Mouse (Mus musculus): ENCODE measurements at regions not wholly inside any gene's neighbourhood (a gene's known extent, or its start where the extent isn't known, plus 50 kb on each side); places are given as distances from the start of the nearest gene placed in this dataset.

DNA sequence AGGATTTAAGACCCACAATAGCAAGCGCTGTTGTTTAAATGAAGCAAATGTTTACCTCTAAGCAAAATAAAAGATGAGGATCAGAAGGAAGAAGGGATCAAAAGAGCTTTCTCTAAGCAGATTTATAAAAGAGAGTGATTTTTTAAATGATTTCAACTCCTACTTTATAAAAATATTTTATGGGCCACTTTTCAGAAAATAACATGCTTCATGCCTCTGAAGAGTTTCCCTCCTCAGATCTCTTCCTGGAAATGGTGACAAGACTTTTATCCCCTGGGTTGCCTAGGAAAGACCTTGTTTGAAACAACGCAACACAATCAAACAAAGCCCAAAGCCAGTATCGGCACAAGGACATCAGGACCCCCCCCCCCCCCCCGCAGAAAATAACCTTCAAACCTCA lies 265.6 kb upstream of the Sall1 start:
- H3K36me3 ChIP-seq (ENCODE audit: control insufficient read depth, insufficient read depth, low read length) = no peaks in the 10 kb centered on the region
- no peak overlapping the region for H3K27ac ChIP-seq (ENCODE audit: insufficient read depth, low read length)
- no peak for DNase-seq (ENCODE audit: low read depth in 1 of 2, low spot score in 2 of 2)
- H3K4me3 ChIP-seq (ENCODE audit: extremely low read depth, insufficient read depth, insufficient read length) = no peak overlapping the region
- WGBS = 60% methylated on average over 4 of the region's 4 CpGs
- no peak for TF ChIP-seq CTCF (IDR thresholded peaks at IDR 0.05; ENCODE audit: extremely low read depth, insufficient read depth, insufficient read length, insufficient replicate concordance)
- TF ChIP-seq POLR2A (IDR thresholded peaks at IDR 0.05; ENCODE audit: low read depth, low read length) = no peak
- H3K27me3 ChIP-seq (ENCODE audit: control insufficient read depth, insufficient read depth, low read length) = no peaks in the 10 kb centered on the region
- no peaks in the 10 kb centered on the region for H3K4me1 ChIP-seq (ENCODE audit: control insufficient read depth, insufficient read depth, insufficient read length)

DNA sequence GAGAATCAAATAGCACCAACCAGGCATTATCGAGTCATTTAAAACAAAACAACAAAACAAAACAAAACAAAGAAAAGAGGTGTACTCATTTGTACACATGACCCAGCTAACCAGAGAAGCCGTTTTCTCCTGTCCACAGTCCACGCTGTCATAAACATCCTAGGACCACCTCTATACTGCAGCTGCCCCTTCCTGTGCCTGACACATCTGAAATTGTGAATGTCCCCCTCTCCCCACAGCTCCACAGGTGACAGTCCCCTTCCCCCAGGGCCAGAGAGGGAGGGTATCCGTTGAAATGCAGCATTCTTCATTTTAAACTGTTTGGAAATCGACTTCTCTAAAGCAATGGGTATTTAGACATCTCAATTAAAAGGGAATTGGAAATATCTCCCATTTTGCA lies 265.0 kb upstream of the Sall1 start:
- Histone ChIP-seq H3K36me3 (ENCODE audit: control insufficient read depth, insufficient read depth, low read length) (no peaks in the 10 kb centered on the region), H3K4me1 (ENCODE audit: control insufficient read depth, insufficient read depth, insufficient read length) (no peaks in the 10 kb centered on the region), H3K27ac (ENCODE audit: insufficient read depth, low read length) (no peak overlapping the region), H3K4me3 (ENCODE audit: extremely low read depth, insufficient read depth, insufficient read length) (no peak overlapping the region), H3K27me3 (ENCODE audit: control insufficient read depth, insufficient read depth, low read length) (no peaks in the 10 kb centered on the region)
- WGBS = 57% methylated on average over 5 of the region's 5 CpGs
- no peak for TF ChIP-seq POLR2A (IDR thresholded peaks at IDR 0.05; ENCODE audit: low read depth, low read length)
- no peak for TF ChIP-seq CTCF (IDR thresholded peaks at IDR 0.05; ENCODE audit: extremely low read depth, insufficient read depth, insufficient read length, insufficient replicate concordance)
- DNase-seq (ENCODE audit: low read depth in 1 of 2, low spot score in 2 of 2) = no peak

DNA sequence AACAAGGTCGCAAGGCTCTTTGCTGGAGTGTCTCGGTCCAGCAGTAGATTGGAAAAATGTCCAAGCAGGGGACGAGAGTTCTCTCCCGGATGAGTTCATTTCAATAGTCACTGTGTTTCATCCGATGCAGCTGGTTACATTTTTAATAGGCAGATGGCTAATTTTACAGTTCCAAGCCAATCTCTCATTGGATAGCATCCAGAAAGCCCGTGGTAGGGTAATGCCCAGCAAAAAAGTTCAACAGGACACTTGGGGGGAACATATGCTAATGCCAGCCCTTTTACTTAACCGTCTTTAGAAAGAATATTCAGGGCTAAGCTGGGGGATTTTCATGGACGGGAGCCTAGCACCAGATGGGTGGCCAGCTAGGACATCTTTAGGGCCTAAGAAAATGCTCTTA lies 264.6 kb upstream of the Sall1 start:
- TF ChIP-seq CTCF (IDR thresholded peaks at IDR 0.05; ENCODE audit: extremely low read depth, insufficient read depth, insufficient read length, insufficient replicate concordance) (no peak), POLR2A (IDR thresholded peaks at IDR 0.05; ENCODE audit: low read depth, low read length) (no peak)
- no peaks in the 10 kb centered on the region for H3K4me1 ChIP-seq (ENCODE audit: control insufficient read depth, insufficient read depth, insufficient read length)
- DNase-seq (ENCODE audit: low read depth in 1 of 2, low spot score in 2 of 2) = no peak
- no peaks in the 10 kb centered on the region for H3K36me3 ChIP-seq (ENCODE audit: control insufficient read depth, insufficient read depth, low read length)
- H3K27ac ChIP-seq (ENCODE audit: insufficient read depth, low read length) = no peak overlapping the region
- WGBS = 80% methylated on average over 8 of the region's 8 CpGs
- H3K4me3 ChIP-seq (ENCODE audit: extremely low read depth, insufficient read depth, insufficient read length) = no peak overlapping the region
- H3K27me3 ChIP-seq (ENCODE audit: control insufficient read depth, insufficient read depth, low read length) = no peaks in the 10 kb centered on the region

DNA sequence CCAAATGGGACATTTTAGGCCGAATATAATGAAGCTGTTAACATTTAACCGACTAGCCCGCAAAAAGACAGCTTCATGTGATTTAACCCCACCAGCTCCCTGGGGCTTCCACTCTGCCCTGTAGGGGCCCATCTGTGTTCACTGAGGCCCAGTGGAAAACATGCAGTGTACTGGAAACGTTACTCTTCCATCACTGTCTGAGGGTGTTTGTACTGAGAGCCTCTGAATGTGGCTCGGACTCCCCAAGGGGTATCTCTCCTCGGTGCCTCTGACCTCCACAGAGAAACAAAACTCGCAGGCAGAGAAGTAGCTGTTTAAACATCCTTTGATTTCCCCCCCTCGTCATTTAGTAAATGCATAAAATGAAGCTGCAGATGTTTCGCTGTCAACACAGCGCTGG lies 263.6 kb upstream of the Sall1 start:
- 80% methylated on average over 10 of the region's 10 CpGs for WGBS
- H3K27ac ChIP-seq (ENCODE audit: insufficient read depth, low read length) = no peak overlapping the region
- DNase-seq (ENCODE audit: low read depth in 1 of 2, low spot score in 2 of 2) = no peak

DNA sequence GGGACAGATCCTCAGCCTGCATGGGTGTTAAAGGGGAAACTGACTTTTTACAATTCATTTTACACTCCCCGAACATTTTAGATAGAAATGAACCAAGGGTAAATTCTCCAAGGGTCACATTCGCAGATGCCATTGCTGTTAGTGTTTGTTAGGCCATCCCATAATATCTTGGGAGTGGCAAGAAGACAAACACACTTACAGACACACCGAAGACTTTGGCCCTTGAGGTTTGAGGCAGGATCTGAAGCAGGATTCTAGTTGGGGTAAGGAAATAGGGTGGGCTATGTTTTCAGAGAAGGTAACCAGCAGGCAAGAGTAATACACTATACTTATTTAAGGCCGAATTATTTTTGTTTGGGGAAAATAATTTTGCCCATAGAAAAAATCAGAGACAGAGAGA lies 263.1 kb upstream of the Sall1 start:
- H3K4me1 ChIP-seq (ENCODE audit: control insufficient read depth, insufficient read depth, insufficient read length) = no peaks in the 10 kb centered on the region
- H3K36me3 ChIP-seq (ENCODE audit: control insufficient read depth, insufficient read depth, low read length) = no peaks in the 10 kb centered on the region
- DNase-seq (ENCODE audit: low read depth in 1 of 2, low spot score in 2 of 2) = no peak
- WGBS = 85% methylated on average over 4 of the region's 4 CpGs
- TF ChIP-seq CTCF (IDR thresholded peaks at IDR 0.05; ENCODE audit: extremely low read depth, insufficient read depth, insufficient read length, insufficient replicate concordance) (no peak), POLR2A (IDR thresholded peaks at IDR 0.05; ENCODE audit: low read depth, low read length) (no peak)
- no peak overlapping the region for H3K4me3 ChIP-seq (ENCODE audit: extremely low read depth, insufficient read depth, insufficient read length)
- H3K27ac ChIP-seq (ENCODE audit: insufficient read depth, low read length) = no peak overlapping the region
- H3K27me3 ChIP-seq (ENCODE audit: control insufficient read depth, insufficient read depth, low read length) = no peaks in the 10 kb centered on the region

More for the DNA sequence above, 263.6 kb upstream of the Sall1 start:
- no peak overlapping the region for H3K4me3 ChIP-seq (ENCODE audit: extremely low read depth, insufficient read depth, insufficient read length)
- TF ChIP-seq CTCF (IDR thresholded peaks at IDR 0.05; ENCODE audit: extremely low read depth, insufficient read depth, insufficient read length, insufficient replicate concordance) (no peak), POLR2A (IDR thresholded peaks at IDR 0.05; ENCODE audit: low read depth, low read length) (no peak)
- H3K27me3 ChIP-seq (ENCODE audit: control insufficient read depth, insufficient read depth, low read length) = no peaks in the 10 kb centered on the region
- H3K36me3 ChIP-seq (ENCODE audit: control insufficient read depth, insufficient read depth, low read length) = no peaks in the 10 kb centered on the region
- H3K4me1 ChIP-seq (ENCODE audit: control insufficient read depth, insufficient read depth, insufficient read length) = no peaks in the 10 kb centered on the region

DNA sequence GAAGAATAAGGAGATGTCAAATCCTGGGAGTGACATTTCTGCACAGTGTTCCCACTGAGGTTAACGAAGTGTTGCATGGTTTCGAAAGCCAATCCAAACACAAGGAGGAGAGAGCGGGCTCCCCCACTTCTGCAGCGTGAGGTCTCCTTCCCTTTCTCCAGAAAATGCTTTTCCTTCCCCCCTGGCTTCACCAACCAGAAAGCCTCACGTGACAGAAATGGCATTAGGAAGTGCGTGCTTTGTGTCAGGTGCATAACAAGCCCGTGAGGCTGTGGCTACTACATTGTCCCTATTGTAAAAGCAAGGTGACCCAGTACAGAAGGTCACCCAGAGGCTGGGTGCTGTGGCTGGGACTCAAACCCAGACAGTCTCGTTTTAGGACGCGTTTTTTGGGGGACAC lies 260.2 kb upstream of the Sall1 start:
- no peak for DNase-seq (ENCODE audit: low read depth in 1 of 2, low spot score in 2 of 2)
- Histone ChIP-seq H3K27me3 (ENCODE audit: control insufficient read depth, insufficient read depth, low read length) (no peaks in the 10 kb centered on the region), H3K4me3 (ENCODE audit: extremely low read depth, insufficient read depth, insufficient read length) (no peak overlapping the region), H3K4me1 (ENCODE audit: control insufficient read depth, insufficient read depth, insufficient read length) (no peaks in the 10 kb centered on the region), H3K36me3 (ENCODE audit: control insufficient read depth, insufficient read depth, low read length) (no peaks in the 10 kb centered on the region), H3K27ac (ENCODE audit: insufficient read depth, low read length) (no peak overlapping the region)
- no peak for TF ChIP-seq CTCF (IDR thresholded peaks at IDR 0.05; ENCODE audit: extremely low read depth, insufficient read depth, insufficient read length, insufficient replicate concordance)
- WGBS = 76% methylated on average over 10 of the region's 10 CpGs

DNA sequence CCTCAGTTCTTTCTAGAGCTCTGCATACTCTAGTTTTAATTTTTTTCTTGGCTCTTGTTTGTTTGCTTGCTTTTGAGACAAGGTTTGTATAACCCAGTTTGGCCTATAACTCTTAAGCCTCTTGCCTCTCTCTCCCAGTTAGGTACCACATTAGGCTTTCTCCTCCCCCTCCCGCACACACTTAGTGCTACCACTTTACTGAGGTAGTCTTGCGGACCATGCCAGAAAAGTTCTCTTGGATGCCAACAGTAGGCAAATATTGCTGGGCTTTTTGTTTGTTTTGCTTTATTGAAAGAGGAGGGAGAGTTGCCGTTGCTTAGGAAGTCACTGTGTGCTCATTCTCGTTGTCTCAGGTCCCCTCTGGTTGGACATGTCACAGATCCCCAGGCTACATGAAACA lies 259.4 kb upstream of the Sall1 start:
- no peak overlapping the region for H3K4me3 ChIP-seq (ENCODE audit: extremely low read depth, insufficient read depth, insufficient read length)
- H3K36me3 ChIP-seq (ENCODE audit: control insufficient read depth, insufficient read depth, low read length) = no peaks in the 10 kb centered on the region
- H3K27ac ChIP-seq (ENCODE audit: insufficient read depth, low read length) = no peak overlapping the region
- no peaks in the 10 kb centered on the region for H3K4me1 ChIP-seq (ENCODE audit: control insufficient read depth, insufficient read depth, insufficient read length)
- WGBS = 81% methylated on average over 4 of the region's 4 CpGs
- H3K27me3 ChIP-seq (ENCODE audit: control insufficient read depth, insufficient read depth, low read length) = no peaks in the 10 kb centered on the region
- DNase-seq (ENCODE audit: low read depth in 1 of 2, low spot score in 2 of 2) = no peak
- no peak for TF ChIP-seq POLR2A (IDR thresholded peaks at IDR 0.05; ENCODE audit: low read depth, low read length)
- no peak for TF ChIP-seq CTCF (IDR thresholded peaks at IDR 0.05; ENCODE audit: extremely low read depth, insufficient read depth, insufficient read length, insufficient replicate concordance)
